Mouse (Mus musculus) urinary bladder, adult 2 months (tissue): ENCODE data around the gene Hoxd12. TPM values are rescaled to one million over a fixed set of nuclear protein-coding genes. Genes with fewer than 3 reads are reported as not detected.

Experiments
- polyA plus RNA-seq: library from polyadenylated mRNA; depleted of rRNA; stranded (reverse); fragments of >200 nt; gene quantifications from 2 replicates; pipeline ENCODE4 v1.2.3, GENCODE M21; 2012; rRNA removed

The Hoxd12 gene
- polyA plus RNA-seq, 1 experiment, result 2.6 TPM

Other genes with a start within 250 kb of the Hoxd12 start
- 8.9 and 9.3 TPM in 2 replicates for gene Lnpk, start 95.6 kb upstream of the Hoxd12 start, polyA plus RNA-seq
- gene Evx2, start 15.5 kb upstream of the Hoxd12 start, polyA plus RNA-seq, result 0.56 and 1.1 TPM in 2 replicates
- gene Hoxd13, start 6.7 kb upstream of the Hoxd12 start, polyA plus RNA-seq, result 15.4 and 17.9 TPM in 2 replicates
- gene Hoxd11, start 4.5 kb downstream of the Hoxd12 start, polyA plus RNA-seq, result 8.1 and 8.9 TPM in 2 replicates
- 13.5 and 14.9 TPM in 2 replicates for gene Hoxd10, start 16.9 kb downstream of the Hoxd12 start, polyA plus RNA-seq
- 9.1 and 12.2 TPM in 2 replicates for gene Hoxd9, start 22.7 kb downstream of the Hoxd12 start, polyA plus RNA-seq
- 19.5 and 23.1 TPM in 2 replicates for gene Hoxd8, start 29.6 kb downstream of the Hoxd12 start, polyA plus RNA-seq
- gene Hoxd3, start 36.9 kb downstream of the Hoxd12 start, polyA plus RNA-seq, result 2.6 and 2.7 TPM in 2 replicates
- gene Hoxd4, start 36.9 kb downstream of the Hoxd12 start, polyA plus RNA-seq, result 39.2 and 61.2 TPM in 2 replicates
- 8.8 and 10.0 TPM in 2 replicates for gene Gm28230, start 51.7 kb downstream of the Hoxd12 start, polyA plus RNA-seq
- 0.04 TPM in 1 of 2 replicates, not detected in the other for gene Hoxd1, start 88.0 kb downstream of the Hoxd12 start, polyA plus RNA-seq
- gene Mtx2, start 150.8 kb downstream of the Hoxd12 start, polyA plus RNA-seq, result 46.7 and 52.5 TPM in 2 replicates